Mouse (Mus musculus): ENCODE data around the gene Sell.
"Not testable (repeated sequence)": the region's sequence is repeated elsewhere in the genome, so short reads cannot be mapped to it uniquely, and the experiment has no call there.

Sell gene

DNA sequence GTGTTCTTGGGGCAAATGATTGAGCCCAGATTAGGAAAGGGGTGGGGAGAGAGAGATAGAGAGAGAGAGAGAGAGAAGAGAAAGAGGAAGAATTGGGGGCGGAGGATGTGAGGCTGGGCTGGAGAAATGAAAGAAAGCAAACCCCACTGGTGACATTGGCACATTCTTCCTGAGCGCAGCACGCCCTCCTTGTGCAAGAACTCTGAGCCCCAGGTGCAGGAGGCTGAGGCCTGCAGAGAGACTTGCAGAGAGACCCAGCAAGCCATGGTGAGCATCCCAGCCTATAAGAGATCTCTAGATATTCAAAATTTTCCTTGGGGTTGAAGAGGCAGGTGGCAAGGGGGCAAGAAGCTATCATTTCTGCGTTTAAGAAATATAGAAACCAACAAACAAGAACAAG is at the start of gene Sell:
Sell (plus strand) TSS at position 58 of the 400 bp plus-strand sequence.
- DNase-seq (ENCODE audit: low spot score): no peak

DNA sequence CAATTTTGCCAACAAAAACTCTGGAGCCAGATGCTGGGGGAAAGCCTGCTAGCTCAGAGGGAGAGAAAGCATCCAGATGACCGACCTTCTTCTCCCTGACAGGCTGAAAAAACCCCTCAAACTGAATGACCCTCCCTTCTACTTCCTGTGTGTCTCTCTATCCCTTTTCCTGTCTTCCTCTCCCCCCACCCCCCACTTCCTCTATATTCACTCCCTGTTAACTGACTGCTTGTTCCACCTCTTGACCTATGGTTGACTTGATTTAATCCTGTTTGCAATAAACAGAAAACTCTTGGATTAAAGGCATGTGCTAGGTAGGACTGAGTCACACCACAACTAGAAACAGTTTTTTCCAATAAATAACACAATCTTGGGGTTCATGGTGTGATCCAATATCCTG is 47.2 kb upstream of the Sell start:
- no peak for DNase-seq (ENCODE audit: low spot score)

DNA sequence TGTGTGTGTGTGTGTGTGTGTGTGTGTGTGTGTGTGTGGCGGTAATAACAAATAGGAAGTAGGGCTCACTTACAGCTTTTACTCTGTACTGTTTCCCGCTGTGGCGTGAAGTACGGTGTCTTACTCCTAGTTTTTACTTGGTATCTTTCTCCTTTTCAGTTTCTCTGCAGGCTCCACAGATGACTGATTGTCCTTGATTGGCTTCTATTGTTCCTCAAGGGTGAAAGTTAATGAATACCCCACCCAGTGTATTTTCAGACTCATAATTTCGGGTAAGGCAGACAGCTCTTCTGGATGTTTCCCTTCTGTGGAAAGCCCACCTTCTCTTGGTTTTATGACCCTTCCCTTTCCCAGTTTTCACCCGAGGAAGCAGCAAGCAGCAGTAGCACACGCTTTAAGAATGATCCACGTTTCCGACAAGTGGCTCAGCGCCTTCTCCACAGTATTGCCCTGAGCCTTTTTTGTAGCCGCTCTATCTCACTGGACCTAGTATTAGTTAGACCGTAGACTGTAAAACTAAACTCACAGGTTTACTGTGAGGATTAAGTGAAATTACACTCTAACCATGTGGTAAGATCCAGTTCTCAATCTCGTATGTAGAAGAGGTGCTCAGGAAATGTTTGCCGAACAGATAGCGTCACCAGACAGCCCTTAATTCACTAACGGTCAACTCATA is 43.4 kb upstream of the Sell start:
- DNase-seq (ENCODE audit: low spot score): no peak

DNA sequence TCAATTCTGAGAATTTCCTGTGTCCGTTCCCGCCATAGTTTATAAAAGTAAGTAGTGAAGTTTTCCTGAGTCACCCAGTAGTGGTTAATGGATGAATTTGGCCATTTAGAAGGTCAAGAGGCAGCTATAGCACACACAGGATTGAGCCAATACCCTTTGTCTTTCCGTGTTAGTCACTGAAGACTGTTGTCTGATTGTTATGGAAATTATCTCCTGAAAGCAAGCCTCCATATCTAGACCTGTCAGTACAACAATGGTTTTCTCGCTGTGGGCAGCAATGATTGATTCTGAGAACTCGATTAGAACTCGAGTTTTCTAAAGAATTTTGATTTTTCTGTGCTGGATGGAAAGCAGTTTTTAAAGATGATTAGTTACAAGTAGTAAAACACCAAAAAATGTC is 42.0 kb upstream of the Sell start:
- DNase-seq (ENCODE audit: low spot score): no peak

DNA sequence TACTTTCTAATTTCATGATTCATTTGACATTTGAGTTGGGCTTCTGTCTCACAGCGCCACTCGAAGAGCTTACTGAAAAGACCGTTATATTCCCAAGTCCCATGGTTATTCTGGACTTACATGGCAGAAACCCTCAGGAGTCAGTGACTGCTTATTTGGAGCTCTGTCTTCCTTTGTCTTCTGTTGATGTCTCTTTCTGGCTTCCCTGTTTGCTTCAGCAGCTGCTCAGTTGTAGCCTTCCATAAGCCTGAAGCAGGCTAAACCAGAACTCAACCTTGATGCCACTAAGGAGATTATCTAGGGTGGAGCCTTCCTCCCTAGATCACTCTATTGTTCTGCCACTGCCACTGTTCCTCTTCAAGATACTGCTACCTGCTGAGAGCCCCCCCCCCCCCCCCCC is 41.0 kb upstream of the Sell start:
- DNase-seq (ENCODE audit: low spot score): not testable (repeated sequence)

DNA sequence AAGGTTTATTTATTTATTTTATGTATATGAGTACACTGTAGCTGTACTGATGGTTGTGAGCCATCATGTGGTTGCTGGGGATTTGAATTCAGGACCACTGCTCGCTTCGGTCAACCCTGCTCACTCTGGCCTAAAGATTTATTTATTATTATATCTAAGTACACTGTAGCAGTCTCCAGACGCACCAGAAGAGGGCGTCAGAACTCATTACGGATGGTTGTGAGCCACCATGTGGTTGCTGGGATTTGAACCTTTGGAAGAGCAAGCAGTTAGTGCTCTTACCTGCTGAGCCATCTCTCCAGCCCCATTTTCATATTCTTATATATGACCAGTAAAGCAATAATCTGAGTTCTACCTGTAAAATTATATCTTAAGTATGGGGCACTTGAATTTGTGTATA is 39.7 kb upstream of the Sell start:
- DNase-seq (ENCODE audit: low spot score): not testable (repeated sequence)

DNA sequence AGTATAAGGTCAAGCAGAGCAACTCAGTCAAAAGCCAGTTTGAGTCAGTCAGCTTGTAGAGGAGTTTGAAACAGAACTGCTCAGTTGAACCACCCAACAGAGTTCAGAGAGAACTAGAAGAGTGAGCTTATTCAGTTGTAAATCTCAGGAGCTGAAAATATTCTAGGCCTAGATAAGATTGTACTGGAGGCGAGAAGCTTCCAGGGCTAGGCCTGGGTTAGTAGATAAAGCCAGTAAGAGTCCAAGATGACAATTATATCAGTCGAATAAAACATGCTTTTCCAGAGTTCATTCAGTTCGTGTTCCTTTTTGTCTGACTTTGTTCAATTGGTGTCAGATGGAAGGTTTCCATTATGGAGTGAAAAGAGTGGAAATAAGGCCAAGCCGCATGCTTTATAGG is 36.1 kb upstream of the Sell start:
- no peak for DNase-seq (ENCODE audit: low spot score)

DNA sequence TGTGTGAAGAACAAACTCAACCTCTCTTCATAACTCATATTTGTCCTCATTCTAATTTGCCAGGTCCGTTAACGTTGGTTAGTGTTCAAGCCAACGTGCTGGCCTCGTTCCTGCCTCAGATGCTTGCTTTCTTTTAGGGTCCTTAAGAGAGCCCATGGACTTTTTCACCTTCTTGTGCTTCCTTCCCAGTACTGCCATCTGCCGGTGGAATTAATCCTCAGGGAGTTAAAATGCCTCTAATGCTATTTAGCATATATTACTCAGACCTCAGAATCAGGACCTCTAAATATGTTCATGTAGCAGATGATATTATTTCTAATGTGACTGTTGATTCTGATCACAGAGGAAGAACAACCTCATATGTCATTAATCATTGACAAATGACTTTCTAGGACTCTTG is 34.4 kb upstream of the Sell start:
- no peak for DNase-seq (ENCODE audit: low spot score)

DNA sequence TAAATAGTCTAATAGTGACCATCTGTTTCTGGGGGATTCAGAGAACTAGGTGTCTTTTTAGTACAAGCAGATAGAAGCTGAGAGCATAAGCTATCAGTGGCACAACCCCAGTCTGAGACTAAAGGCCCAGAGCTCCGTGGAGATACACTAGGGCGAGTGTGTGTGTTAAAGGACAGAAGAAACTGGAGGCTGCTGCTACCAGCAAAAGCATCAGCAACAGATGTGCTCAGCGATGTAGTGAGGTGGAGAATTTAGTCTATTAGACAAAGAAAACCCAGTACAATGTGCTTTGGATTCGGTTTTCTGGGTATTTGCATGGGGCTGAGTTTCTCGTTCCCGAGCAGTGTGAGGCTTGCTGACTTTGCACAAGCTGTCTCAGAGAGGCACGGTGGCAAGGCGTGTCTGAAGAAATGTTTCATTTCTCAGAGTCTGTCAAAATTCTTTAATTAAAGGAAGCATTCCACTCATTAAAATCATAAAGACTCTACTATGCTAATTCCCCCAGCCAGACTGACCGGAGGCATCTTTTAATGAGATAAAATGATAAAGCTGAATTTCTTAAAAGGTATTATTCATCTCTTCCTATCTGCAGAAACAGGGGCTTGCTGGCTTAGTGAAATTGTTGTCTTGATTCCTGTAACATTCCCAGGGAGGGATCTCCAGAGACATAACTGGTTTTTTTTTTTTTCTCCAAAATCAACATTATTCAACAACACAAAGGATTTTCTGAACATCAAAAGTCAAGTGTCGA is 21.2 kb upstream of the Sell start:
- DNase-seq (ENCODE audit: low spot score): no peak

DNA sequence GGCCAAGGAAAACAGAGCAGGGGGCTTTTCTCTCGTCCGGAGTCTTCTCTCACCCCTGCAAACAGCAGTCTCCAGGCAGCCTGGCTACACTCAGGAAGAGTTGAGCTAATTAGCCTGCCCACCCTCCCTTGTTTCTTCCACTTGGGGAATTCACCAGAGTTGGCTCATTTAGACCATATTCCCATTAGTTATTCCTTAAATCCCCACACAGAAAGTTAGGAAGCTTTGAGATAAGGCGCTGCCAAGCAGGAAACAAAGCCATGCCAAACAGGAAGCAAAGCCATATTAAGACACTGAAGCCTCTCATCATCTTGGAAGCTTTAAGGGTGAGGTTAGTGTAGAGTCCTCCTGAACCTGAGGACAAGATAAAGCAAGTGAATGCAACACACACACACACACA is 18.2 kb upstream of the Sell start:
- no peak for DNase-seq (ENCODE audit: low spot score)

DNA sequence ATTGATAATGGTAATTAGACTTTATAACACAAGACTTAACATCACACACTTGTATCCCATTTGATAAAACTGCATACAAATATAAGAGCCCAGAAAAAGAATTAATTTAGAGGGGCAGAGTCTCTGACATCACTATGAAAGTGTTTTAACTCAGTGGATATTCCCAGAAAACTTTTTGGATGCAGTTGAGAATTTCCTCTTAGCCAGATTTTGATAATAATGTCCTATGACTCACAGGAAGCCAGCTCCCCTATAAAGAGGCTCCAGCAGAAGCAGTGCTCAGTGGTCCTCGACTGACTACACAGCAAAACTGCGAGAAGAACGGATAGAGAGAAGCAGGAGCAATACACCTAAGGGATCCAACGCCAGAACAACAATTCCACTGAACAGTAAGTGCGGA is 13.8 kb upstream of the Sell start, which contains the start of gene Sele:
Sele (plus strand) TSS at position 301 of the 400 bp plus-strand sequence.
- no peak for DNase-seq (ENCODE audit: low spot score)

DNA sequence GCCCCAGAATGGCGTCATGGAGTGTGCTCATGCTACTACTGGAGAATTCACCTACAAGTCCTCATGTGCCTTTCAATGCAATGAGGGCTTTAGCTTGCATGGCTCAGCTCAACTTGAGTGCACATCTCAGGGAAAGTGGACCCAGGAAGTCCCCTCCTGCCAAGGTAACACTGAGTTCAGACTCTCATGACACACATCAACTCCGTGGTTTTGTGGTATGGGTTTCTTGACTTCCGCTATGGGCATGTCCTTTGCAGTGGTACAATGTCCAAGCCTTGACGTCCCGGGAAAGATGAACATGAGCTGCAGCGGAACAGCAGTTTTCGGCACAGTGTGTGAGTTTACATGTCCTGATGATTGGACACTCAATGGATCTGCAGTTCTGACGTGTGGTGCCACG is 8.2 kb upstream of the Sell start:
- DNase-seq (ENCODE audit: low spot score): no peak

DNA sequence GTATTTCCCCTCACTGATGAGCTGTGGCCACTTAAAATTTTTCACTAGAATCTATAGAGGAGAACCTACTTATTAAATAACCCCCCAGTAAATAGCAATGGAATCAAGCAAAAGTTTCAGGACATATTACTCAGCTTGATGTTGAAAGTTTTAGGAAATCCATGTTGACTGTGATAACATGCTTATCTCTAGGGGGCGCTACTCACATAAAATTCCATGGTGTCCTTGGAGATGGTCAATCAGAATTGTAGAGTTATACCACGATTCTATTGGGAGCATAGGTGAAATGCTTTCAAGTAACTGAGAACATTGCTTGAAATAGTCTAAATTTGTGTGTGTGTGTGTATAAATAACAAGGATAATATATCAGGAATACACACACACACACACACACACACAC is 7.0 kb upstream of the Sell start:
- DNase-seq (ENCODE audit: low spot score): no peak

DNA sequence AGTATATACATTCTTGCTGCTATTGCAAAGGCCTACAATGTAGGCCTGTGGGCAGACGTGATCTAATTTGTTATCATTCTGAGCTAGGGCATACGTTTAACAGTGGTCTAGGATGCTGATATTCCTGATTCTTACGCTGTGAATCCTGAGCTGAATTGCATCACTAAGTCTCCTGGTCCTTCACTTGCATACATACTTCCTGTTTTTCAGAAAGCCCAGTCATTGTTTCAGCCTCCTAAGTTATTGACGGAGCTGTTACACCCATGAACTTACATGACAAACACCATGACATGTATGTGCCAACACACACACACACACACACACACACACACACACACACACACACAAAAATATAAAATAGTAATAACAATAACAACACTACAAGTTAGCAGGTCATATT is 1.7 kb upstream of the Sell start:
- no peak for DNase-seq (ENCODE audit: low spot score)

DNA sequence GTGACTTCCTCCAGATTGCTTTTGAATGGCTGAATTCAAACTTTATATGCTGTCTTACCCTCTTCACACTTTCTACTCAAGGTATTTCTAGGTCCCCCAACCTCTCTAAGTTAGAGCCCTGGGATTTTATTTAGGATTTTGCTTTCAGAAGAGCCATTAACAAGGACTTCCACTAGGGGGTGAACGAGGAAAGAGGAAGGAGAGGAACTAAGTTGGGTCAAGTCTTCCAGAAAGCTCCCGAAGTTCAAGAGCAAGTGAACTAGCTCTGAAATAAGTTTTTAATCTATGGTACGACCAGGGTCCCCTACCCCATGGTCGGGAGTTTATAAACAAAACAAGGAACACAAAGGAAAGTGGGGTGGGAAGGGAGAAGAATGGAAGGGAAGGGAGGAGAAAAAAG is 504 bp upstream of the Sell start:
- no peak for DNase-seq (ENCODE audit: low spot score)

DNA sequence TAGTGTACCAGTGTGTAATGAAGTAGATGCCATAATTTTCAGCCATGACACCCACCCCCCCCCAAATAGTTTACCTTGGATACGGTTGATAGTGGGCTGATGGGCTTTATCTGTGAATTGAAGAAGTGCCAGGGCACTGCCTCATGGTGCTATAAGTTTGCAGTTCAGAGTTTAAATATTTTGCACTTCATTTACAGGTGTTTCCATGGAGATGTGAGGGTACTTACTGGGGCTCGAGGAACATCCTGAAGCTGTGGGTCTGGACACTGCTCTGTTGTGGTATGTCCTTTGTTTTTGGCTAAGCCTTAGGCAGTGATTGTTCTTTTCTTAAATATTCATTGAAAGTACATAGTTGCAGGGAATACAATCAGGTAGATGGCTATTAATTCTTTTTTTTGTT is 1.1 kb downstream of the Sell start:
- DNase-seq (ENCODE audit: low spot score): no peak

DNA sequence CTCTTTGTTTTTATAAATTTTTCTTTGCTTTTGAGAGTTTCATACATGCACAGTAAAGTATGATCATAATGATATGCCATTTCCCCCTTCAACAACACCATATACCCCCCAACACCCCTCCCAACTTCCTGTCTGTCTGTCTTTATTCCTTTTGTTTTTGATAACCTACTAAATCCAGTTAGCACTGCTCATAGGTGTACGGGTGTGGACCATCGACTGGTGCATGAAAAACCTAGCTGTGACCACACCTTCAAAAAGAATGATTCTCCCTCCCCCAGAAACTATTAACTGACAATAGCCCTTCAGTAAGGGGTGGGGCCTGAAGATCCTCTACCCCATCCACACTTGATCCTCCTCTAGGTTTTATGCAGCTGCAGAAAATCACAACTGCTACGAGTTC is 2.0 kb downstream of the Sell start:
- DNase-seq (ENCODE audit: low spot score): no peak

DNA sequence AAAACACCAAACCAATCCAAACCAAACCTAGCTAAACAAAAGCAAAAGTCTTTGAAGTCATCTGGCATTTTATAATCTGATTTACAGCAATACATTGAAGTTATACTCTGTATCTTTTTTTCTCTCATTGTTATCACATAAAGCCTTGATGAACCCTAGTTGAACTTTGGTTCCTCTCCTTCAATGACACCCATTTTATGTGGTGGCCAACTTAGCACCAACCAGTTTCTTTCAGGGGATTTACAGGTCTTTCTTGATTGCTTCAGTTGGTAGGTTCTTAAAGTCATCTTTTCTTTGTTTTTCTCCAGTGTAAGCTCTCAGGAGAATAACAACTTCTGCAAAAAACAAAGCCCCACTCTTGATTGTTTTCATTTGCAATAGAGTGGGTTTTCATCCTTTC is 7.5 kb downstream of the Sell start:
- no peak for DNase-seq (ENCODE audit: low spot score)

DNA sequence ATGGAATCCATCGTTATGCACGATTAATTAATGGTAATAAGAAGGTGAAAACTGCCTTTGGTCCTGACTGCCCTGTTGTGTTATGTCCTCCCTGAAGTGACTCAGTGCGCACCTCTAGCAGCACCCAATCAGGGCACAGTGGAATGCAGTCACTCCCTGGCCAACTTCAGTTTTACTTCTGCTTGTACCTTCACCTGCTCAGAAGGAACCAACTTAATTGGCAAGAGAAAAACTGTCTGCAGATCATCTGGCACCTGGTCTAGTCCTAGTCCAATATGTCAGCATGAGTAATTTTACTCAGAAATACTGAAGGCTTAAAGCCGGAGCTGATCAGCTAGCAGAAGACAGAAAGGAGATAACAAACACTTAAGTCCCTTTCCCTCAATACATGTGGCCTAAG is 8.7 kb downstream of the Sell start:
- no peak for DNase-seq (ENCODE audit: low spot score)

DNA sequence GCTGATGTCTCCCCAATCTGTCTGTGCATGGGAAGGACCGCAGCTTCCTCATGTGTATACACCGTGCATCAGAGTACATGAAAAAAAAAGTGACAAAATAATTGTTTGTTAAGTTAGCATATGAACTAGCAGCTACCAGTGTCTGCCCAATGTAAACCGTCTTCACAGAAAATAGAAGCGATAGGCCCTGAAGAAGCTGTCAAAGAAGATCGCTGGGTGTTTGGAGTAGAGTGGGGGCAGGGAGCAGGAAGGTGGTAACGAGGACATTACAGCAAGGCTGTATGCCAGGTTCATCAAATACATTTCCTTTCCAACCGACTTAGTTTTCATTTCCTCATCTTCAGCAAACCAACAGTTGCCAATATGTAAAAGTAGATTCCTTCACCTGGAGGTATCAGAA is 9.3 kb downstream of the Sell start:
- DNase-seq (ENCODE audit: low spot score): no peak

DNA sequence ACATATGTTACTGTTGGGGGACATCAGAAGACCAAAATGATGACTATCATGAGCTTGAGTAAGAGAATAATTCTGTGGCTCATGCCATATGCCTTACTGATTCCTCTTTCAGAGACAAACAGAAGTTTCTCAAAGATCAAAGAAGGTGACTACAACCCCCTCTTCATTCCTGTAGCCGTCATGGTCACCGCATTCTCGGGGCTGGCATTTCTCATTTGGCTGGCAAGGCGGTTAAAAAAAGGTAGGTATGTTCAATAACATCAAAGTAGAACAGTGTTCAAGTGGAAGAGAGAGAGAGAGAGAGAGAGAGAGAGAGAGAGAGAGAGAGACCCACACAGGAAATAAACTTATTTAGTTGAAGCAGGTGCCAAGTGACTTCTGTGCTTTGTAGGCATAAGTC is 10.2 kb downstream of the Sell start:
- DNase-seq (ENCODE audit: low spot score): no peak

DNA sequence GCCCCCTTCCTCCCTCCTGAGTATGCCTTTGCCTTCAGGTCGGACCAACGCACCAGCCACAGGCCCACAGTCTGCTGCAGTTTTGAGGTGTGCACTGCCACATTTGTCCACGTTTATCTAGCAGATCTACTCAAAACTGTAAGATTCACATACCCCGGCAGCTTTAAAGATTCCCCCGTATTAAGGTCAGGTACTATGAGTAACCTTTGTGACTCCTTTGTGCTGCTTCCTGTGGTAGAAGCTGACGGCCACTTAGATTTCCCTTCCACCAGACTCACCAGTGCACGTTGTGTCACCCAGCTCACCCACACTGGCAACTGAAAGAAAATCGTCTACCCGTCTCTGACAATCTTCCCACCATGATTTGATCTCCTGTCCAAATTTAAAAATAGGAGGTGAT is 11.3 kb downstream of the Sell start:
- DNase-seq (ENCODE audit: low spot score): no peak

DNA sequence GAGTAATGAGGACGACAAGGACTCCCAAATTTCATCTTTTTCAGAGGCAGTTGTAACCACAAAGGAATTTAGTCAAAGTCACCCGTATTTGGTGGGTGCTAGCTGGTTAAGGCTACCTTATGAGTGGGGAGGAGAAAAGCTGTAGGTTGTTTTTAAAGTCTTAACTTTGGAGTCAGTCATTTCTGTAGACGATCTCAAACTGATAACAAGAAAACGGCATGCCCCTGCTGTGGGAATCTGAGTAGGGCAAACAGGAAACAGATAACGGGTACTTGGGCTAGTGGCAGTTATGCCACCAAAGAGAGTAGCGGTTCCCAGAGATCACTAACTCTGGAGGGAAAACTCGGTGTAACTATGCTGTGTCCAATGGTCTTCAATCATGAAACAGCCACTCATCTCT is 12.0 kb downstream of the Sell start:
- DNase-seq (ENCODE audit: low spot score): no peak

DNA sequence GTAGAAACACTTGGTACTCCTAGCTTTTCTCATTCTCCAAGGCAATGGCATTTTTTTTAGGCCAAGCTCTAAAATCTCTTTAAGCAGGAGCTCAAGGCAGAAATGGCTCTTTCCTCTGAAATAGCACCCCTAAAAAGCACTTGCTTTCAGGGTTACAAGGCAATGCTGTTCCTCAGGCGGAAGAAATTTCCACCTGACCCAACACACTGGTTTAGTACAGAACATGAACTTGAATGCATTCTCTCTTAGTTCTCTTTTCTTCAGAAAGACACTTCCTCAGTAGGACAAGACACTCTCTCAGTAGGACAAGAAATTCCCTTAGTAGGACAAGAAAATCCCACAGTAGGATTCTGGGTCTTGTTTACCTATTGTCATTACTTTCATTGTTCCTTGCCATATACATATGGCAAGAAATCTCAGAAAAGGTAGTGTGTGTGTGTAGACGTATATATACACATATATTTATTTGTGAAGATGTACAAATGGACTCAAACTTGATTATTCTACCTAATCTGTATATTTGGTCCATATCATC is 12.9 kb downstream of the Sell start:
- DNase-seq (ENCODE audit: low spot score): no peak

Data from ovary, adult 18-20 months (tissue).